Mouse (Mus musculus) mesoderm, embryonic 11.5 days (tissue): ENCODE measurements around the gene Sbno2.

Experiments
- DNase-seq: peaks from one replicate; pipeline ENCODE4 v3.0.0-alpha.2; 2012; ENCODE audit warnings: low read depth, low spot score

Sbno2 gene

GRCm38 (mm10) chr10:80018739-80019297 lies 86.6 kb downstream of the Sbno2 start:
- DNase-seq: no peak

- DNase-seq: no peak
These were observed 87.6 kb downstream of the Sbno2 start for GRCm38 (mm10) chr10:80017771-80018170.

- DNase-seq: no peak
These were observed 88.0 kb downstream of the Sbno2 start for GRCm38 (mm10) chr10:80017361-80017760.

- DNase-seq: no peak
These were observed 88.4 kb downstream of the Sbno2 start for GRCm38 (mm10) chr10:80016931-80017330.

- no peak for DNase-seq
These were observed 88.9 kb downstream of the Sbno2 start, which contains the start of gene Arhgap45 for GRCm38 (mm10) chr10:80016511-80016910. Gene Arhgap45 (plus strand): TSS chr10:80016653.

- DNase-seq: no peak
These were observed 89.8 kb downstream of the Sbno2 start for GRCm38 (mm10) chr10:80015583-80015982.

GRCm38 (mm10) chr10:80014484-80015290 lies 90.7 kb downstream of the Sbno2 start:
- no peak for DNase-seq

GRCm38 (mm10) chr10:80013609-80014008 lies 91.8 kb downstream of the Sbno2 start:
- no peak for DNase-seq

- no peak for DNase-seq
These were observed 93.6 kb downstream of the Sbno2 start for GRCm38 (mm10) chr10:80011740-80012139.
